Mouse (Mus musculus) cerebellum, adult (tissue): ENCODE results near the gene AC124108.1.
A peak's percentile ranks its signal among the peaks of the same experiment; 100 is the strongest.

Experiments
- ATAC-seq: cut with Nextera tagmentation; 2 replicates; pipeline ENCODE4 v1.9.2; 2017; ENCODE audit warnings: mild to moderate bottlenecking, moderate library complexity, mixed read lengths; ENCODE audit not compliant: insufficient number of reproducible peaks, low FRiP score, low TSS enrichment

AC124108.1 gene

GRCm38 (mm10) chr1:132199934-132200333, 8.7 kb downstream of the AC124108.1 start:
- ATAC-seq, result no peak

- ATAC-seq, result peak; percentile 88
Measured at GRCm38 (mm10) chr1:132200562-132201510, 9.6 kb downstream of the AC124108.1 start.

DNA sequence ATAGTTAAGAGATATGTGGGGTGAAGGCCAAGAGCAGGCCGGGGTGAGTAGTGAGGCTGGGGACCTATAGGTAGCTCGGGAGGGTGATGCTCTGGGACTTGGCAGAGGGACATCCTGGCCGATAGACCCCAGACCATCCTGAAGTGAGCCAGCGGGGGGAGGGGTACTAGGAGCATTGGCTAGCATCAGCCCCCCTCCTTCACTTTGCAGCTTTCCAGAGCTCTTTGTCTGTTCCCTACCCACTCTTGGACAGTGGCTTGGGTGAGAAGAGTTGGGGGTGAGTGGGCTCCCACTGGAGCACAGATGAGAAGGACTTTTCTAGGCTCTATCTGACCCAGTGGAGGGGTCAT, 10.2 kb downstream of the AC124108.1 start:
- no peak for ATAC-seq

DNA sequence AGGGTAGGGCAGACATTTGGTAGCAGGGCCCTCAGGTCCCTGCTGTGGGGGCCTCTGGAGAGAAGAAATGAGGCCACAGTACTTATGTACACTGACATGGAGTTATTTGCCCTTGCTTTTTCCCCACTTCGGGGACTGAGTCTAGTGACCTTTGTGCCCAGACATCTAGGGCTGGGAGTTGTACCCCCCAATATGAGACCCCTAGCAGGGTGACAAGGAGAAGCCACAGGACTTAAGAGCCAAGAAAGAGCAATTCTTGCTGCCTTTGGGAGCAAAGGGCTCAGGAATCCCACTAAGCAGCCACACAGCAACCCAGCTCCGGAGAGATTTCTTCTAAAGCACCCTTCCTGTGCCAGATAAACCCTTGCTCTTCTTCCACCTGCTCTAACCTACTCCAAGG, 10.7 kb downstream of the AC124108.1 start:
- ATAC-seq, result no peak

- ATAC-seq, result no peak
Measured at GRCm38 (mm10) chr1:132202771-132203170, 11.5 kb downstream of the AC124108.1 start.

- ATAC-seq, result no peak
Measured at GRCm38 (mm10) chr1:132205958-132206357, 14.7 kb downstream of the AC124108.1 start.

- ATAC-seq, result no peak
Measured at GRCm38 (mm10) chr1:132206828-132207227, 15.6 kb downstream of the AC124108.1 start.

- 0 out of 2 replicates have a peak, but pooled peaks have one; percentile 37 for ATAC-seq
Measured at GRCm38 (mm10) chr1:132208154-132208553, 16.9 kb downstream of the AC124108.1 start.

DNA sequence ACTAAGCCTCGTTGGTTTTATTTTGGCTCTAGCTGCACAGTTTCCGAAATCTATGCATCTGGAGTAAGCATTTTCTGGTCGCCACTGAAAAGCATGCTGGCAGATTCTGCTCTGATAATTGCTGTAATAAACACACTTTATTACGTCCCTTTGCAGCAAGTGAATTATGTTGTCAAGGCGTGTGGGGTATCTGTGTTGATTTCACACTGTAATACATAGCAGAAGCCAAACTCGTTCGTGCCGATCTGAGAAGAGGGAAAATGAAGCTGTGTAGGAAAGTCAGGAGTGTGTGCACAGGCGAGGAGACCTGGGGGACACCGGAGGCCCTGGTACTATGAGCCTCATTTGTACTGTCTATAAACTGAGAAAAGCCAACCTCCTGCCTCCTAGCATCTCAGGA, 18.1 kb downstream of the AC124108.1 start:
- no peak for ATAC-seq

DNA sequence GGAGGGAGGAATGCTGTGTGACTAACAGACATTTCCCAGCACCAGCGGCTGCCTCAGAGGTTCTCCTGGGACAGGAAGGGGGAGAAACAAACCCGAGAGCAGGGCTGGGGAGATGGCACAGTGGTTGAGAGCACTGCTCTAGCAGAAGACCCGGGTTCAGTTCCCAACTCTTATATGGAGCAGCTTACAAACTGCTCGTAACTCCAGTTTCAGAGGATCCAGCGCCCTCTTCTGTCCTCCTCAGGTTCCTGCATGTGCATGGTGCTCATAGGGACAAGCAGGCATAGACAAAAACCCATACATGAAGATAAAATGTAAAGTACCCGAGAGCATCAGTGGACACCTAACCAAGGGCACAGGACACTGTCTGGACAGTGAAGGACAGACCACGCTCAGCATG, 19.7 kb downstream of the AC124108.1 start:
- ATAC-seq, result no peak

GRCm38 (mm10) chr1:132211672-132212071, 20.4 kb downstream of the AC124108.1 start:
- ATAC-seq, result no peak

DNA sequence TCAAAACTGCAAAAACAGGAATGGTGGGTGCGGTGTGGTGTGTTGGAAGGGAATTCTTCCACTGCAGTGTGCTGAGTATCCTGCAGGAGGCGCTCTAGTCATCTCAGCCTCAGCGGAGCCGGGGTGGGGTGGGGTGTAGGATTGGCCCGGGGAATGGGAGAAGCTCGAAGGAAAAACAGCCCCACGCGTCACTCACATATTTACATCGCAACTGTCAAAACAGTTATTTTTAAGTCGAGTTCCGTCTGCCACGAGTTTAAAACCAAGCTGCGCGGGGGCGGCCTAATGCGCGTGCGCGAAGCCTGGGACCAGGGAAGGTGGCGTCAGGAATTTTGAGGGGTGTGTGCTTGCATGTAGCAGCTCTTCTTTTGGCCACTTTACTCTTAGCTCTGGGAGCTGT, 21.0 kb downstream of the AC124108.1 start:
- ATAC-seq, result no peak

DNA sequence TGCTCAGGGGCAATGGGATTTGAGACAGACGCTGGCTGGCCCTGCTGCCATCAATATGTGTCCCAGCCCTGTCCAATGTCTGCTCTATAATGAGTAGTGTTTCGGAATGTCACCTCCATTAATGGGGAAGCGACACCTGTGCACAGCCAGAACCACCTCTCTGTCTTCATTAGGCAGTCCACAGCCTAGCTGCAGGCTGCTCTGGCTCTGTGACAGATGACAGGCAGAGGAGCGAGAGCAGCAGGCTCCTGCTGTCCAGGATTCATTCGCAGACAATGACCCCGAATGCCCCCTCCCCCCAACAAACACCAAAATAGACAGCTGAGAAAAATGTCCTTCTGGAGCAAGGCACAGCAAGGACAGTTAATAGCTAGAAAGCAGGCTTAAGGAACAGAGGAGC, 21.8 kb downstream of the AC124108.1 start:
- ATAC-seq, result no peak; the same call in 1 of the 2 replicates

- no peak for ATAC-seq
Measured at GRCm38 (mm10) chr1:132216276-132216675, 25.0 kb downstream of the AC124108.1 start.

DNA sequence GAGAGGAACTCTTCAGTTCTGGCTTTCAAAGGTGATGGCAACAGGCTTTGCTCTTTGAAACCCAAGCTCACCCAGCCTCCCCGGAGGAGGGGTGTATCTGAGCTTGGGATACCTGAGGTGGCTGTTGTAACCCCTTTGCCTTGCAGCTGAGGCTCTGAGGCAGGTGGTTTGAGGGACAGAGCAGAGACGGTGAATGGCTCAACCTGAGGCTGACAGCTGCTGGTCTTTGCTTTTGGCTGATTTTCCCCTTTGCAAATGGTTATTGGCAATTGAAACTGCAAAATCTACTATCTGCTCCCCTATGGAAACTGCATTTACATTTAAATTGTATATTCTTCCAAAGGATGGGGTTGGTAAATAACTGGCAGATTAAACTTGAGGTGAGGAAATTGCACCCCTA, 30.4 kb downstream of the AC124108.1 start:
- ATAC-seq, result no peak

DNA sequence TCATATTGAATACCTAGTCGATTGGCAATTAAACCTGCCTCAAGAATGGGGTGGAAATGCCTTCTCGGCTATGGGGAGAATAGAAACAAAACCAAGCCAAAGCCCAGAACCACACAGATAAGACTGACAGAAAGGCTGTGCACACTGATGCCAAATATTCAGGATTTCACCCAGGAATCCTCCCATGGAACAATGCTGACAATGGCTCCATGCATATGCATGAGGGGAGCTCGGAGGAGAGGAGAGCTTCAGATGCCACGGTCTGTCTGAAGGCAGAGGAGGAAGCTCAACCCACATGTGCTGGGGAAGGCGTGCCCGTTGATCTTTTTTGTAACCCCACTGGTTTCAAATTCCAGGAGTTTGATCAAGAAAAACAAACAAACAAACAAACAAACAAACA, 30.9 kb downstream of the AC124108.1 start:
- no peak for ATAC-seq

GRCm38 (mm10) chr1:132226297-132227080, 35.2 kb downstream of the AC124108.1 start:
- ATAC-seq, result no peak

- no peak for ATAC-seq
Measured at GRCm38 (mm10) chr1:132229667-132230066, 38.4 kb downstream of the AC124108.1 start, which contains the start of gene Gm10188. TSS of gene Gm10188 (minus strand) at chr1:132229767.

- ATAC-seq, result no peak
Measured at GRCm38 (mm10) chr1:132231470-132232274, 40.4 kb downstream of the AC124108.1 start.

DNA sequence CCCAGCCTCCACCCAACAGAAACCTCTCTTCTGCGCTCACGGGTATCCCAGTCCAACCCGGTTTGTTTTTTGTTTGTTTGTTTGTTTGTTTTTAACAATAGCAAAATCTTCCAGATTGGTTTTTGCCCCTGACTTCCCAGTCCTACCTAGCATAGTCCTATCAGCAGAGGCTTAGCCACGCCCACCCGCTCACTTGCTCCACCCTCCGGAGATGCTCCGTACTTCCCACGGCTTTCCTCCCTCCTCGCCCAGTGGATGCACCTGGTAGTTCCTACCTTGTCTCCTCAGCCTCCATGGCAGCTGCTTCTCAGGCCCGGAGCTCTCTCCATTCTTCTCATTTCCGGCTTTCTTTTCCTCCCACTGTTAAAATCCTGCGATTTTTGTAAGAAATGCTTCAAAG, 42.3 kb downstream of the AC124108.1 start:
- no peak for ATAC-seq
